Mouse (Mus musculus): ENCODE measurements around the gene Pdrg1.

Gene Pdrg1

GRCm38 (mm10) chr2:153014758-153015593, at the start of gene Pdrg1:
TSS of gene Pdrg1 (minus strand) at chr2:153015427.
- peak; percentile 69 for DNase-seq (ENCODE audit: extremely low spot score, low read depth, low spot score)

- DNase-seq (ENCODE audit: extremely low spot score, low read depth, low spot score), result no peak
These were observed 49.2 kb upstream of the Pdrg1 start for GRCm38 (mm10) chr2:153064190-153064970.

DNA sequence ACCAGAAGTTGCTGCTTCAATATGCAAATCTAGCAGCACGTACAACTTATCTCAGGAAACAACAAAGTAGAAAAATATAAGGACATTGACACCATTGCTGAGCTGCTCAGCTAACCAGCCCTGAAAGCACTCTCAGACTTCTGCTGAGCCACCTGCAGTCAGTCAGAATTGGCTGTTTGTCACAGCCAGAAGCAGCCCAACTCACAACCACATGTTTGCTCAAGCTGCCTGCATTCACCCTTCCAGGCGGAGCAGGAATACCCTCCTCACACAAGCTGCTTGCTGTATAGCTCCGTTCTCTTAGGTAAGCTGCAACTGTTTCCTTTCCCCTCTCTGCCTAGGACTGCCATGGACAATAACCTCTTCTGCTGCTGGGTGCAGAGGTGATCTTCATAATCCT, 48.2 kb upstream of the Pdrg1 start:
- DNase-seq (ENCODE audit: extremely low spot score, low read depth, low spot score), result no peak

DNA sequence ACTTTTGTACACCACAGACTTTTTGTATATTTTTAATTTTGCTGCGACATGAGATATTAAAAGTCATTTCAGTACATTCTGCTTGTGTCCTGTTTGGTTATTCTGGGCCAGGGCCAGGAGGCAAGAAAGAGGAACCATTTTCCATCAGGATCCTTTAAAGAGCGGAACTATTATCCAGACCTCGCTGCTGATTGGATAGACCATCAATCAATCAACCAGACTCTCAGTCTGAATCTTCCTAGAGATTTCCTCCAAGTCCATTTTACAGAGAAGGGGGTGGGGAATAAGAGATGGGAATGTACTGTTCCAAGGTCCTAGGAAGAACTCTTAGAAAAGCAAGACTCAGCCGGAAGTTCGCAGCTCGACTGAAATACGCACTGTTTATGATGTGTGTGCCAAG, 45.0 kb upstream of the Pdrg1 start:
- no peak for DNase-seq (ENCODE audit: extremely low spot score, low read depth, low spot score)

DNA sequence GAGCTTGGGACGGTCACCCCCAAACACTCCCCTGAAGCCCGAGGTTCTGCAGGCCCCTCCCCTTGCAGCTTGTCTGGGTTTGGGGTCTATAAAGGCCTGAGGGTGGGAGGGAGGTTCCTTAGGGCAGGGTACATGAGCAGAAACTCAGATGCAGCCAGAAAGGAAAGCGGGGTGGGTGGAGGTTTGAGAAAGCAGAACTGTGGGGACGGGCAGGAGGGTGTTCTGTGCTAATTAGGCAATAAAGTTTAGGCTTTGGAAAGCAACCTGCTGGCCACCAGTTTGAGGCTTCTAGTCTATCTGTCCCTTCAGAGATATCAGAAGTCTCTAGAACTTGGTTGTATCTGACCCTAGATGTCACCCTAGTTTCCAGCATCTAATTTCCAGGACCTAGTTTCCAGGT, 43.1 kb upstream of the Pdrg1 start:
- no peak for DNase-seq (ENCODE audit: extremely low spot score, low read depth, low spot score)

DNA sequence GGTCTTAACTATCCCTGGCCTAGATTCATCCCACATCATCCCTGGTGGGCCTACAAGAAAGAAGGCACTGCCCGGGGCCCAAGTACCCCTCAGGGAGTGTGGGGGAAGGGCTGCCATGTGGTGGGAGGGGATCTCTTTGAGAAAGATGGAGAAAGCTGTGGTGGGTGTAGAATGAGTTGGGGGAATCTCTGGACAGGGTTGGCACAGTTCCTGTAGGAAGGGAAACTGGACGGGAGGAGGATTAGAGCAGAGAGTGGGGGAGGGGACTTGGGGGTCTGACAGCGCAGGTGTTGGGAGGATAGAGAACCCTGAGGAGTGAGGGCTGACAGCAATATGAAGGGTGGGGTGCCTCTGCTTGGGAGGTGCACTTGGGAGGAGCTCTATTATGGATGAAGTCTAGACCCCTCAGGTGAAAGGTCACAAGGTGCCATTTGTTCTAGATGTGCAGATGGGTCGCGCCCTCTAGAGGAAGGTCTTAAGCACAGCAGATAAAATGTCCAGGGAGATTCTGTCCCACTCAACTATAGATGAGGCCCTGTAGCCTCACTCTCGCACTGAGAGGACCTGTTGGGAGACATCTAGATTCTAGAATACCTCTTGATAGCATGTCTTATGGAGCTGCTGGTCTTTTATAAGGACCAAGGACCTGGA, 40.2 kb upstream of the Pdrg1 start:
- no peak for DNase-seq (ENCODE audit: extremely low spot score, low read depth, low spot score)

DNA sequence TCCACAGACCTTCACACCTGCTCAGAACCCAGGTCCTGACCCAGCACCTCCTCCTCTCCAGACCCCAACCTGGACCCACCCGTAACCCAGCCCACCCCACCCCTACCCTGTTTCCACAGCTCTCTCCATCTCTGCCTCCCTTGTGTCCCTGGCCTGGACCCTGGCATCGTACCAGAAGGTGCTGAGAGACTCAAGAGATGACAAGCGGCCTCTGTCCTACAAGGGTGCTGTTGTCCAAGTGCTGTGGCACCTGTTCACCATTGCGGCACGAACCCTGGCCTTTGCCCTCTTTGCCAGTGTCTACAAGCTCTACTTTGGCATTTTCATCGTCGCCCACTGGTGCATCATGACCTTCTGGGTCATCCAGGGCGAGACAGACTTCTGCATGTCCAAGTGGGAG, 38.7 kb upstream of the Pdrg1 start:
- no peak for DNase-seq (ENCODE audit: extremely low spot score, low read depth, low spot score)

- no peak for DNase-seq (ENCODE audit: extremely low spot score, low read depth, low spot score)
These were observed 37.6 kb upstream of the Pdrg1 start for GRCm38 (mm10) chr2:153052700-153053351.

DNA sequence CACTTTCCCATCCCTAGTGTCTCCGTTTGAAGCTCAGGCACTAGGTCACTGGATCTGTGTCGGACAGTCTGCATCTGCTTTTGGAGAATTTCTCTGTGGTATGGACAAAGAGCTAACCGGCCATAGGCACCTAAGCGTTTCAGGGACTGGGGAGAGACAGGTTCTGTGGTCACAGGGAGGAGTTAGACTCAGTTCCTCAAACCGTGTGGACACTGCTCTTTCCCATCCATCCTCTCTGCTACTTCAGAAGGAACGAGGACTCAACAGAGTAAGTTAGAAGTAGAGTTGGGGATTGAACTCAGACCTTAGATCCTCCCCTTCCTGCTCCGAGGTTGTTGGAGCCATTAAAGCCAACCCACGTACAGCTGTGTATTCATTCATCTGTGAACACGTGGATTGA, 36.3 kb upstream of the Pdrg1 start:
- no peak for DNase-seq (ENCODE audit: extremely low spot score, low read depth, low spot score)

- no peak for DNase-seq (ENCODE audit: extremely low spot score, low read depth, low spot score)
These were observed 35.9 kb upstream of the Pdrg1 start for GRCm38 (mm10) chr2:153051095-153051494.

- no peak for DNase-seq (ENCODE audit: extremely low spot score, low read depth, low spot score)
These were observed 34.8 kb upstream of the Pdrg1 start for GRCm38 (mm10) chr2:153049997-153050358.

DNA sequence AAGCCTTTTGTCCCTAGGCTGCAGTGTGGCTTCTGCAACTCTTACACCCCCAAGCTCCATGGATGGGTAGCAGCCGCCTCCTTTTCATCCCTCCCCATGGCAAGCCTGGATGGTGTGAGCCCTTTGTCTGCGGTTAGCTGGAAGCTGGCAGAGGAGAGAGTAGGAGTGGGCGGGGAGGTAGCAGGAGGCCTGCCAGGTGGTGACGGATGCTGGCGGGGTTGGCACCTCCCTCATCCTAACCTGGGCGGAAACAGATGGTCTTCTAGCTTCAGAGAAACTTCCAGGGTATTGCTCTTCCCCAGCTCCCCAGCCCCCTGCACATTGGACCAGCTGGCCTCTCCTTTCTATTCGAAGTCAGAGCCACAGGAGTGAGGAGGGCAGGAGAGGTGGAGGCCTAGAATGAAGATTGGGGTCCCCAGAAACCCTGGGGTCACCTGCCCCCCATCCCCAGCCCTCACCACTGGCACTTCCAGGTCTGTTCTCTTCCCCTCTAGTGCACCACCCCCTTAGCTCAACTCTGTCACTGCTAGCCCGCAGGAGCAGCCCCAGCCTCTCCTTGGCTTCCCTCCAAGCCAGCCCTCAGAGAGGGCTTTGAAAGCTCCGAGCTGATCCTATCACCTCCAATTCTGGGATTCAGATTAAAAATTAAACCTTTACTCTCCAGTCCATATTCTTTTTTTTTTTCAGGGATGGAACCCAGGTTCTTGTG, 34.2 kb upstream of the Pdrg1 start:
- DNase-seq (ENCODE audit: extremely low spot score, low read depth, low spot score), result no peak

DNA sequence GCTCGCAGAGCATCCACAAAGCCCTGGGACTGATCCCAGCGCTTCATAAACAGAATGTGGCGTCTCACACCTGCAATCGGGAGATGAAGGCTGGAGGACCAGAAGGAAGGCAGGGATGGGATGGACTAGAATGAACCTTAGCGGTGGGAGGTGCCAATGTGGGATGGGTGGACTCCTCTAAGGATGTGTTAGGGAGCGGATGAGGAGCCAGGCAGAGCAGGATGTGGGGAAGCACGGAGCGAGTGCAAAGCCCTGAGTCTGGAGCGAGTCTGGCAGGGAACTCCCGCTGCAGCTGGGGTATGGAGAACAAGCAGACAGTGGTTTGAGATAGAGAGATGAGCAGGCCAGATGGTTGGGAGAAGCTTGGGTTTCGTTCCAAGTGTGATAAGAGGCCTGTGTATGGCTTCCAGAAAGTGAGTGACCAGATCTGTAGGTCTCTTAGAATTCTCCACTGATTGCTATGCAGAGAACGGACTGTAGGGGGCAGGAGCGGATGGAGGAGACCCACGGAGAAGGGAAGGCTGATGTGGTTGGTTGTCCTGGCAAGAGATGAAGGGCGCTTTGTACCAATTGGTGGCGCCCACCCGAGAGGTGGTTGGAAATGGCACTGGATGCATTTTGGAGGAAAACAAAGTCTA, 32.7 kb upstream of the Pdrg1 start:
- DNase-seq (ENCODE audit: extremely low spot score, low read depth, low spot score), result no peak

DNA sequence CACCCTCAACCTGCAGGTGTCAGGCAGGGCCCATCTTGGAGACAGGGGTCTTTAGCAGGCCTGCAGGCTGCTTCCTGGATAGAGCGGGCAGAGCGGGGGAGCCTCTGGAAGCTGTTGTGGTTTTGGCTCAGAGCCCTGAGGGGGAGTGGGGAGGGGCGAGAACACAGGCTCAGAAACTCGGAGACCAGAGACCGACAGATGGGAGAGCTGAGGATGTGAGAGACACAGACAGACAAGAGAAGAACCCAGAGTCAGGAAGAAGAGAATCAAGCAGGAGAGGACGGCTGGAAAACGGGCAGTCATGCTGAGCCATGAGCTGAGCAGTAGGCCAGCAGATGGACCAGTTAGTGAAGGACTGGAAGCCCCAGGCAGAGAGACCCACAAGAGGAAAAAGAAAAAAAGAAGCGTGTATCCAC, 30.7 kb upstream of the Pdrg1 start:
- no peak for DNase-seq (ENCODE audit: extremely low spot score, low read depth, low spot score)

DNA sequence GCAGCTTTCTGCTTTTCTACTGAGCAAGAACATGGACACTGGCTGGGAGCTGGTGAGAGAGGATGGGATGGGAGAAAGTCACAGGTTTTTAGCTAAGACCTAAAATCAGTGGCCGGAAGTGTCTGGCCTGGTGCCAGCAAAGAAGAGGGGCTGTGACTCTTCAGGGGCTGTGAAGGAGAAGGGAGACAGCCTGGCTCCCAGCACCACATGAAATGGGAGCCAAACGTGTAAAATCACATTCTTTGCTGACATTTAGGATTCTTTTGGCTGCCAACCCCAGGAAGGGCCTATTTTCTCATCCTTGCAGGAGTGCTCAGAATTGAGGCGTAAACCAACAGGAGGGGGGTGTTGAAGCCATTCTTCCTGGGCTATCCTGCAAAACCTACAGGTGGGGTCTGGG, 28.7 kb upstream of the Pdrg1 start:
- DNase-seq (ENCODE audit: extremely low spot score, low read depth, low spot score), result no peak

- no peak for DNase-seq (ENCODE audit: extremely low spot score, low read depth, low spot score)
These were observed 21.5 kb upstream of the Pdrg1 start for GRCm38 (mm10) chr2:153036690-153037089.

GRCm38 (mm10) chr2:153033545-153034230, 18.5 kb upstream of the Pdrg1 start:
- no peak for DNase-seq (ENCODE audit: extremely low spot score, low read depth, low spot score)

- DNase-seq (ENCODE audit: extremely low spot score, low read depth, low spot score), result no peak
These were observed 17.7 kb upstream of the Pdrg1 start for GRCm38 (mm10) chr2:153032973-153033372.

DNA sequence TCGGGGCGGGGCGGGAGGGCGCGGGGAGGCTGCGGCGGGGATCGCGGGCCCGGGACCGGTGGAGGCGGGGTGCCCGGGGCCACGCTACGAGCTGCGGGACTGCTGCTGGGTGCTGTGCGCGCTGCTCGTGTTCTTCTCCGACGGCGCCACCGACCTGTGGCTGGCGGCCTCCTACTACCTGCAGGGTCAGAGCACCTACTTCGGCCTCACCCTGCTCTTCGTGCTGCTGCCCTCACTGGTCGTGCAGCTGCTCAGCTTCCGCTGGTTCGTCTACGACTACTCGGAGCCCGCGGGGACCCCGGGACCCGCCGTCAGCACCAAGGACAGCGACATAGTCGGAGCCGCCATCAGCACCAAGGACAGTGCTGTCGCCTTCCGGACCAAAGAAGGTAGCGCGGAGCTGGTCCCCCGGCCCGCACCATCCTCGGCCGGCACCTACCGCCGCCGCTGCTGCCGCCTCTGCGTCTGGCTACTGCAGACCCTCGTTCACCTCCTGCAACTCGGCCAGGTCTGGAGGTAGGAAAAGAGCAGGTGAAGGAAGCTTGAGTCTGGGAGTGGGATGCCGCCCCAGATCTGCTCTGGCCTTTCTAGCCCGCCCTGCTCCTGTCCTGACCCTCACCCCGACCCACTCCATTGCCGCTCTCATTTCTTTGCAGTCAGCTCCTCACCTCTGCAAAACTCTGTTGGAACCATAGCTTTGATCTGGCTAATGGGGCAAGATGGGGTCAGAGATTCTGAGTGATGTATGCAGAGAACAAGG, 17.0 kb upstream of the Pdrg1 start:
- DNase-seq (ENCODE audit: extremely low spot score, low read depth, low spot score), result peak; percentile 46
